Mouse (Mus musculus): ENCODE results near the gene Alg3.
A peak's percentile ranks its signal among the peaks of the same experiment; 100 is the strongest.

Gene Alg3

DNA sequence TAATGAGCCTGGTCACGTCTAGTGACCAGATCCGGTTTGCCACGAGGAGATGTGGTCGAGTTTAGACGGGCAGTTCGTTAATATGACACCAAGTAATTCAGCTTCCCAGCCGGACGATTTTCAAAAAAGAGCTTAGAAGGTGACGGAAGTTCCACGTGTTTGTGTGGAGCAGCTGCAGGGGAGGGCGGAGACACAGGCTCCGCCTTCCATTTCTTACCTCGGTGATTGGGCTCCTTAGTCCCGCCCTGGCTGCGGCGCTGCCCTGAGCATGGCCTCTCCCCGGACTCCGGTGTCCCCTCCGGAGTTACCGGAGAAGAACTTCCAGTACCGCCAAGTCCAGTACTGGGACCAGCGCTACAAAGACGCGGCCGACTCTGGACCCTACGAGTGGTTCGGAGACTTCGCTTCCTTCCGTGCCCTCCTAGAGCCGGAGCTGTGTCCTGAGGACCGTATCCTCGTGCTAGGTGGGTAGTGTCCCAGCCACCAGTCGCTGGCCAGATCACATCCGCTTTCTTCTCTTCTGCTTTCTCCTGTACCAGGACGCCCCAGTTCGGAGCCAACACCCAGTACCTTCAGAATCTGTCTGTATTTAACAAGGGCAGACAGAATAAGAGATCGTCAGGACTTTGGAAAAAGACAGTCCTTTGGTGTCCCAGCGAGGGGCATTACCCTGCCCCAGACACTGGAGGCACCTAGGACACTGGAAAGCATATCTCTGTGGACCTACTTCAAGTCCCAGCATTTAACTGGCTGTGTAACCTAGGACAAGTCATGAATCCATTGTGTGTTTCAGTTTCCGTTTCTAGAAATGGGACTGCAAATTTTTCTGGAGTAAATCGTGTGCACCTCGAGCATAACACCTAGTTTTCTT is at the start of gene Alg3, which contains the start of the genes Eef1akmt4 and Gm49333:
Alg3 (minus strand) TSS at position 379 of the 871 bp plus-strand sequence.
Eef1akmt4 (plus strand) TSS at position 237 of the 871 bp plus-strand sequence.
Gm49333 (plus strand) TSS at position 254 of the 871 bp plus-strand sequence.
- peak; percentile 89 for DNase-seq (ENCODE audit: extremely low spot score, low read depth, low spot score)

DNA sequence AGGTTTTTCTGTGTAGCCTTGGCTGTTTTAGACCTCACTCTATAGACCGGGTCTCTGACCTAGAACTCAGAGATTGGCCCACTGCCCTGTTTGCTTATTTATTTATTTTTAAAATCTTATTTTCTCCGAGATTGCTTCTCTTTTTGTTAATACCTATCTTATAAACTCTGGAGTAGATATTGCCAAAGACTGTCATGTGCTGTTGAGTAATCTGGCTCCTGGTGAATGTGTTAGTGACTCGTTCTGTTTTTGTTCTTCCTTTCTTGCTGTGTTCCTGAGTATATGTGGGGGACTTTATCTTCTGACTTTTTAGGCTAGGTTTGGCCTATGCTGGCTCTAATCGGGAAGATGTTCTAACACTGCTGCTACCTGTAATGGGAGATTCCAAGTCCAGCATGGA is 46.1 kb upstream of the Alg3 start:
- no peak for DNase-seq (ENCODE audit: extremely low spot score, low read depth, low spot score)

DNA sequence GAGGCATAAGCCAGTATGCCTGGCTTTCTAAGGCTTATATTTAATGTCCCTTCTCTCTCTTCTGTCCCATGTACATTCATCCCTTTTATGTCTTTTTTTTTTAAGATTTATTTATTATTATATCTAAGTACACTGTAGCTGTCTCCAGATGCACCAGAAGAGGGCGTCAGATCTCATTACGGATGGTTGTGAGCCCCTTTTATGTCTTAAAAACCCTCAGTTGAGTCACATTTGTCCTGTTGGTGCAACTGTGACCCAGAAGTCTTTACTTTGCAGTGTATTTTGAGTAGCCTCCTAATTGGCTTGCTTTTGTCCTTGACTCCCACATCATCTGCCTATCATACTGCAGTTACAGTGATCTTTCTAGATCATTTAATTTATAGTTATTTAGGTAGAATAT is 41.8 kb upstream of the Alg3 start:
- no peak for DNase-seq (ENCODE audit: extremely low spot score, low read depth, low spot score)

DNA sequence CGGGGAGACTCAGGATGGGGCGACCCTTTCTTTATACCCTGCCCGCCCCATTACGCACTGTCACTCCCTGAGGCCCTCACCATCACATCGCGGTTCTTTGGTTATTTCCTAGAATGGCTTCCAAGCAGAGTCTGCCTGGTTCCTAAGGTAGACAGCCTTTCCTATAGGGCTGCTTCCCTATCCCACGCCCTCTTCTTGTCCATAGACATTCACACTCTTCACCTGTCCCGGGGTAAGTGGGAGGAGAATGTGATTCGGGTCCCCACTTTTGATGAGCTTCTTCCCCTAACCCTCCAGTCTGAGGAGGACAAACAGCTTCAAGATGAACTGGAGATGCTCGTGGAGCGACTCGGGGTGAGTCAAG is 40.4 kb upstream of the Alg3 start:
- DNase-seq (ENCODE audit: extremely low spot score, low read depth, low spot score): no peak

DNA sequence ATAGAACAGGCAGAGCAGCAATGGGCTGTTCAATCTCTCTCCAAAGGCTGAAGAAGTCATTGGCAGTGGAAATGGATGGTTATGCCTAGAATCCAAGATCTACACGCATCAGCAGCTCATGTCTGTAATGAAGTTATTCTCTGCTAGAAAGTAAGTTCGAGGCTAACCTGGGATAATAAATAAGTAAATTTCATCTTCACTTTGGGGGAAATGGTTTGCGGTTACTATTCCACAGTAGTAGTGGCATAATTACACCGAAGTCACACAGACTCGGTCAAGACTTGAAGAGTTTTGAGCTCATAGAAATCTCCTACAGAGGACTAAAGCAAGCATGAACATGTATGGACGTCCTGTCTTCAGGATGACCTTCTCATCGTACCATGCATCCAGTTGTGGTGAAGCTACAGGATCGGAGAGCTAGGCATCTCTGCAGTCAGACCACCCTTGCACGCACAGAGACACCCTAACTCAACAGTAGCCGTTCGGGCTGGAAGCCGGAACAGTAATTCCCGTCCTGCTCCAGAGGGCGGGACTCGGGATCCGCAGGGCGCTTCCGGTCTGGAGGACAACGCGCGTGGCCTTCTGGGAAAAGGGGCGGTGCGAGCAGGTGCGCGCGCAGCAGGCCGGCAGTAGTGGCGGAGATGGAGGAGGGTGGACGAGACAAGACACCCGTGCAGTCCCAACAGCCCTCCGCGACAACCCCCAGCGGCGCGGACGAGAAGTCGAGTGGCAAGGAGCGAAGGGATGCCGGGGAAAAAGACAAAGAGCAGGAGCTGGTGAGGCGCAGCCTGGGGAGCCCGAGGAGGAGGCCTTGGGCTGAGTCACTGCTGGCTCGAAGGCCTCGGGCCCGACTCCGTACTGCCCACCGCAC is 39.8 kb upstream of the Alg3 start, which contains the start of gene Psmd2:
Psmd2 (plus strand) TSS at position 577 of the 871 bp plus-strand sequence.
- DNase-seq (ENCODE audit: extremely low spot score, low read depth, low spot score): peak; percentile 72

DNA sequence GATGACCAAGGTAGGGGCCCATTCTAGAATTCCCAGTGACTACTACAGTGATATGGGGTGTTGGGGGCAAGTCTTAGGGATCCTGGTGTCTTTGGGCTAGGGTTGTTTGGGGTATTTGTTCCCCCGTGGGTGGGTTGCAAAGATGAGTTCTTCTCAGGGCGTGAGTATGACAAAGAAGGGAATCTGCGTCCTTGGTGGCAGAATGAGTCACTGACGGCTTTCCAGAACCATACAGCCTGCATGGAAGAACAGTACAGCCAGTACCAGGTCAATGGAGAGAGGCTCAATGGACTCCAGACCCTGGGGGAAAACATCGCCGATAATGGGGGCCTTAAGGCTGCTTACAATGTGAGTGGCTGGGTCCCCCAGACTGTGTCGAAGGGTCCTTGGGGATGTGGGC is 32.4 kb upstream of the Alg3 start:
- no peak for DNase-seq (ENCODE audit: extremely low spot score, low read depth, low spot score)

DNA sequence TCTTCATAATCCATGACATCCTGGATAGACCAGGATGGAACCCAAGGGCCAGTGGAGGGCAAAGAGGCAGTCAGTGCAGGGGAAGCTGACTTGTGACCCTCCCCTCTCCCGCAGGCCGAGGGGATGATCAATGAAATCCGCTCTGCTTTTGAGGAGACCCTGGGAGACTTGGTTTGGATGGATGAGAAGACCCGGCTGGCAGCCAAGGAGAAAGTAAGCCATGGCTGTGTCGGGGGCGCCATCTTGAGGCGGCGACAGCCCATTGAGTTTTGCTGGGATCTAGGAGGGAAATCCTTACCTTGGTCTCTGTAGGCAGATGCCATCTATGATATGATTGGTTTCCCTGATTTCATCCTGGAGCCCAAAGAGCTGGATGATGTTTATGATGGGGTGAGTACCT is 30.6 kb upstream of the Alg3 start:
- no peak for DNase-seq (ENCODE audit: extremely low spot score, low read depth, low spot score)

DNA sequence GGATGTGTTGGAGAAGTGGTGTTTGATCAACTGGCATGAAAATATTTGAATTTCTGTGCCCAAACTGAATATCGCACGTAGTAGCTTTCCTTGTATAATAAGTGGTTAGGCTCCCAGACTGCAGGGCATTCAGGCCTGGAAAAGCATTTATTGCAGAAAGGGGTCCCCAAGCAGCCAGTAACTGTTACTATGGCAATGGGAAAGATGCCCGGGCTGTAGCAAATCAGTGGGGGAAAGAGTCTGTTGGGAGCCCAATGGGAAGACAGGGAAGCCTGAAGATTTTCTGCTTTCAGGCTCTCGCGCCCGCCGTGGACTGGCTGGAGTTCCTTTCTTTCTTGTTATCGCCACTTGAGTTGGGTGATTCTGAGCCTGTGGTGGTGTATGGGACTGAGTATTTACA is 26.8 kb upstream of the Alg3 start:
- no peak for DNase-seq (ENCODE audit: extremely low spot score, low read depth, low spot score)

DNA sequence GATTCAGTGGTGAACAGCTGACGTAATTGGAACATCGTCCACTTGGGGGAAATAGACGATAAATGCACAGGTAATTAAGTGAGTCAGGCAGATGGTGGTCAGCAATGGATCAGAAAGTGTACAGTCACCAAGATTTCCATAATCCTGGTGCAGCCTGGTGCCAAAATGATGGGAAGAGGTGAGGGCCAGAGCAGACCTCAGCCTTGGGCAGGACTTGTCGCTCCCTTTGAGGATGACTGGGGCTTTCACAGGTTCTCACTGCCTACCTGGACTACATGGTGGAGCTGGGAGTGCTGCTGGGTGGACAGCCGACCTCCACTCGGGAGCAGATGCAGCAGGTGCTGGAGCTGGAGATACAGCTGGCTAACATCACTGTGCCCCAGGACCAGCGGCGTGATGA is 25.9 kb upstream of the Alg3 start:
- no peak for DNase-seq (ENCODE audit: extremely low spot score, low read depth, low spot score)

DNA sequence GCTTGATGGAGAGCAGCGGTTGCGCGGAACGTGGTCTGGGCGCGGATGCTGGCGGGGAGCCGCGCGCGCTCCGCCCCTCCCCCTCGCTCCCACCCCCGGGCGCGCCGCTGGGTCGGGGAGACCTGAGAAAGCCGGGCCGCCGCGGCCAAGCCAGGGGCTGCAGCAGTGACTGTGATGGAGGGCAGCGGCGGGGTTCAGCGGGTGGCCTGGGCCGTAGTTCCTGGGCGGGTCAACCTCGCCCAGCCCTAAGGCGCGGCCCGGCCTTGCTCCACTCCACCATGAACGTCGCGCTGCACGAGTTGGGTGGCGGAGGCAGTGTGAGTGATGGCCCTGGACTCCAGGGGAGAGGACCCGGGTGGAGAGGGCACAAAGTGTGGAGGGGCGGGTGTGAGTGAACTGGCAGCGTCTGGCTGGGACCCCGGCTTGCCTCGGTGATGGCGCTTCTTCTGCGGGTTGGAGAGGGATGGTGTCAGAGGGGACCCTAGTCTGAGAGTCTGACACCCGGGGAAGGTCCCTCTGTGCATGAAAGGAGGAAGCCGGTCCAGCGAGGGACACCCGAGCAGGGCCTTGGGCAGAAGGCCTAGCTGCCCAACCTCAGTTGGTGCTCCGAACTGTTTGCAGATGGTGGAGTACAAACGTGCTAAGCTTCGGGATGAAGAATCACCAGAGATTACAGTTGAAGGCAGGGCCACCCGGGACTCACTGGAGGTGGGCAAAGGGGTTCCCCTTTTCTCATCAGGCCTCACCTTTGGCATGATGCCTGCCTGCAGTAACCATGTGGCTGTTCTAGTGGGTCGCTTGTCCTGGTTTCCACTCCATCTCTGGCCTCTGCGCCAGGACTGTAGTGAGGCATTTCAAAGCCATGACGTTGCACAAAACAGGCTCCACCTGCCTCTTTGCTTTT is 18.4 kb upstream of the Alg3 start, which contains the start of gene Ece2:
Ece2 (plus strand) TSS at position 98 of the 904 bp plus-strand sequence.
- no peak for DNase-seq (ENCODE audit: extremely low spot score, low read depth, low spot score)

DNA sequence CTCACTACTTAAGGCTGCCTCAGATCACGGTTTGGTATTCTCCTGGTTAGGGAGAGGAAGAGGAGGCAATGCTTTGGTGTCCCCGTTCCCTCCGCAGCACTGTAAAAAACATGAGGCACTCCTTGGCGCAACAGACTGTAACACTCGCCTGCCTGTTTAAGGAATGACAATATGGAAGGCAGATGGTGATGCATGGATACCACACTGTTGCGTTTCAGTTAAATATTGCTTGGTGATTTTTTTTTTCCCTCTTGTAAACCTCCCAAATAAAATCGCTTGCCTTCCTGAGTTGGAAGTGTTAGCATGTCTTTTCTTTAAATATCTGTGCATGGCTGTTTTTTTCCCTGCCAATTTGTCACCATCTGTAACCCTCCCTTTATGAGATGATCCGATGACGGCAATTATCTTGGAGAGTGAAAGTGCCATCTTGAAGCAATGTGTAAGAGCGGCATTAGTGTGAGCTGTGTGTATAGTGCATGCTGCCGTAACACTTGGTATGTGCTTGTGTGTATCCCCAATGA is 17.4 kb upstream of the Alg3 start:
- no peak for DNase-seq (ENCODE audit: extremely low spot score, low read depth, low spot score)

DNA sequence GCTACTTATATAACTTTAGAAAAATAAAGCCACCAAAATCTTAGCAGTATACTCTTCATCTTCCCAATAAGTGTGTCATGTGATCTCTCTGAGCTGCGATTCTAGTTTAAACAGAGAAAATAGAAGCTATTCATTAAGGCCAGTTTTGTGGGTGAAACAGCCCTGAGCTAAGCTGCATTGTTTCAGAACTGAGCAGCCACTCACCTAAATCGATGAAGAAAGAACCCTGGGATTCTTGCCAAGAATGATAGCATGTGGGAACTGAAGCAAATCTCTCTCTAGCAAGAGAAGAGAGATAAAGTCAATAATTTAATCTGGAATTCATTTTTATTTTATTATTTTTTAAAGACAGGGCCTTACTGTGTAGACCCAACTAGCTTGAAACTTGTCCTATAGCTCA is 11.7 kb upstream of the Alg3 start:
- no peak for DNase-seq (ENCODE audit: extremely low spot score, low read depth, low spot score)

DNA sequence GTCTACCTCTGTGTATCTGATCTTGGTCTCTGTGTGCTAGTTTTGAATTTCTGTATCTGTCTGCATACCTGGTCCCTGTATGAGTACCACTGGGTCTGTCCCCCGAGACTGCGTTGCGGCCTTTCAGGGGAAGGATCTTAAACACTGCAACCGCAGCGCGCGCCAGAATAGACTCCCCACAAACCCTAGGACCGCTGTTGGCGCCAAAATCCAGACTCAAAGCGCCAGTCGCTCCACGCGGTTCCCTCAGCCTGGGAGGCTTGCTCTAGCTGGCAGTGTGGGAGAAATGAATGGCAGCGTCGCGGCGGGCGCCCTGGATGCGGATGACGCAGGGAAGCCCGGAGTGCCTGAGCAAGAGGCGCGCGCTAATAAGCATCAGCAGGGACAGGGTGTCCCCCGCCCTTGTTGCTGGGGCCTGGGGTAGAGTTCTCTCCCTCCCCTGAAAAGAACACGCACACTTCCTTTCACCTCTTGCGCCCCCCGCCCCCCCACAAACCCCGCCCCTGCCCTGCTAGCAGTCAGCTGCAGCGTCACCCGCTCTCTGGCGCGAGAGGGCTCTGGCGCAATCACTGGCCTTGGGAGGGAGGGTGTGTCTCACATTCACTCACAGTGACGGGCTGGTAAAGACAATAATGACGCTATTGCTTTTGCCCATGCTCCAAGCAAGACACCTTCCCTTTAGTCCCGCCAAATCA is 10.6 kb upstream of the Alg3 start:
- no peak for DNase-seq (ENCODE audit: extremely low spot score, low read depth, low spot score)

DNA sequence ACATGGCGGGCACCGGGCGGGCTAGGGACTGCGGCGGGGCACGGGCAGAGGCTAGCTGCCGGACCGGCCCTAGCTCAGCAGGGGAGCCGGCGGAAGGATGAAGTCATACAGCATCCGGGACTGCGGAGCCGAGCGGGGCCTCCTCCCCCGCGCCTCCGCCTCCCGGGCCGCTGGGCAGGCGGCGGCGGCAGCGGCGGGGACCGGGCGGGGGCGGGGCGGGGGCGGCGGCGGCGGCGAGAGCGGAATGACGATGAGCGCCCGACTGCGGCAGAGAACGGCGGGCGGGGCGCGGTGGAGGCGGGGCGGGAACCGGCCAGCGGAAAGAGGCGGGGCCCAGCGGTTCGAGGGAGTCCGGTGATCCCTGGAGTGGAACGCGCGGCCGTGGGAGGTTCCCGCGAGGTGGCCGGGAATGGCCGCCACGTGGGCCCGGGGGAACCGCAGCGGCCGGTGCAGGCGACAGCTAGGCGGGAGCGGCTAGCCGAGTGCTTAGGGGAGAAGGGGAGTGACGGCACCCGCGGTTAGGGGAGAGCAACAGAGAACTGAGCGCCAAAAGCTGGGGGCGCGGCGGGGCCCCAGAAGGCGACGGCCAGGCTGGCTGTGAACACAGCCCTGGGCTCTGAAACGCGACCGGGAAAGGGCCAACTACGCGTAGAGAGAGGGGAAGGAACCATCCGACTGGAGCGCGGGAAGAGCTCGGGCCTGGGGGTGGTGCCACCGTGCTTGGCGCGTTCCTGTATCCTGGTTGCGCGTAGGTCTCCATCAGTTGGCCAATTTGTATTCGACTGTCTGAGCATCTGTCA is 9.9 kb upstream of the Alg3 start, which contains the start of gene Camk2n2:
Camk2n2 (minus strand) TSS at position 97 of the 800 bp plus-strand sequence.
- no peak for DNase-seq (ENCODE audit: extremely low spot score, low read depth, low spot score)

DNA sequence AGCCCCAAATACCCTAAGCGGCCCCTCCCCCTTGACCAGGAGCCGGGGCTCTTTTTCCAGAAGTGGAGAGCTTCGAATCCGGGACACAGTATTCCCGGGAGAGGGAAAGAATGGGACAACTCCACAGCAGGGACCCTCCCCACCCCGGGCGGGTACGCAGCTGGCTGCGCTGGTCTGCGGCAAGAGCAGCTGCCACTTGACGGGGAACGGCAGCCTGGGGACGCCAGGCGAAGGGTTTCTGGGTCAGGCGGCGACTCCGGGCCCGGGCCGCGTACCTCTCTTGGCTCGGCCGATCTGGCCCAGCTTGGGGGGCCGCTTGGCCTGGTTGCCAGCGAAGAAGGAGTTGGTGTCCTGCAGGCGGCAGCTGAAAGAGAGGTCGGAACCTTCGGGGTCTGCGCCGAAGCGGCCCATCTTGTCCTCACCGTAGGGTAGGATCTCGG is 9.2 kb upstream of the Alg3 start:
- no peak for DNase-seq (ENCODE audit: extremely low spot score, low read depth, low spot score)

DNA sequence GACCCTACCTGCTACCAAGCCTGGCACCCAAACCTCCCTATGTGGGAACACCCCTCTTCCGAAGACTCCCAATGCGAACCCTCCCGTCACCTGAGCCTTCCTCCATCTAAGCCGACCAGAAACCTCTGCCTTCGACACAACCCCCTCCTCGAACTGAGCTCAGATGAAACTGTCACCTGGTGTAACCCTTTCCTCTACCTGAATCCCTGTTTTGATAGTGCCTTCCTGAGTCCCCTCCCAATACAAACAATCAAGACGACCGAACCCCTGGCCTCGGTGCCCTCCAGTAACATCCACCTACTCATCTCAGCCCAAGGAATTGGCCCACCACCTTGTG is 8.8 kb upstream of the Alg3 start:
- DNase-seq (ENCODE audit: extremely low spot score, low read depth, low spot score): no peak

DNA sequence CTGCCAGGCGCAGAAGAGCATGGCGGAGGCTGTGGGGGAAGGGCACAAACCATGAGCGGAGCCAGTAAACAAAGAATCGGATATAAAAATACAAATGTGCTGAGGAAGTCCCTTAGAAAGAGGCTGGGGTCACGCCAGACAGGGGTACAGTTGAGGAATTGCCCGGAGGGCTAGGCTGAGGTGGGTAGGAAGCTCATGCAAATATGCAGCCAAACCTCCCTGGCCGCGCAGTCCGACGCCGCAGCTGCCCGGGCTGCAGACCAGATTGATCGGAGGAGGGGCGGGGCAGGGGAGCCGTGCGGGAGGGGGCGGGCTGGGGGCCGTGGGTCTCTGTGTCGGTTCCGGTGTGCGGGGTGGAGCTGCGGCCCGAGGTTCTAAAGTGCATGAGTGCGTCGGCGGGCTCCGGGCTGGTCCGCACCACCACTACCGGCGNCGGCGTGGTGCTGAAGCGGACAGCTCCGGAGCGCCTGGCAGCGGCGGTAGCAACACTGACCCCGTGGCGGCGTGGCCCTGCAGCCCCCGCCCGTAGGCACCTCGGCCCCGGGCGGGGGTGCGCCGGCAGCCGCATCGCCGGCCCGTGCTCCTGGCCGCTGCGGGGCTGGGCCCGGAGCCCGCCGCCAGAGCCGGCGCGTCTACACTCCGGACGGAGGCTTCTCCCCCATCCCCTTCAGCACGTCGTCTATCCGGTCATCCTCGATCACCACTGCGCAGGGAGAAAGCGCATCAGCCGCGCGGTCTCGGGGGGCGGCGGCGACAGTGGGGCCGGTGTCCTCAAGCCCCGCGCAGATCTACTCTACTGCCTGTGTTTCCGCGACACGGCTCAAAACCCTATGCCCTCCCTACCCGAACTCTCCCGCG is 8.2 kb upstream of the Alg3 start:
- DNase-seq (ENCODE audit: extremely low spot score, low read depth, low spot score): no peak

All from hindlimb bud, embryonic 11.5 days (tissue).